Mouse (Mus musculus) ES-E14 (cell line): ENCODE results near the gene Stub1.

Experiments used
- HCFC1 ChIP-seq: IDR thresholded peaks from 2 replicates; pipeline ENCODE4 v1.6.1; 2012; ENCODE audit warnings: low read length, inconsistent platforms, borderline replicate concordance; ENCODE audit not compliant: insufficient read depth
- ZC3H11A ChIP-seq: IDR thresholded peaks from 2 replicates; pipeline ENCODE4 v1.6.1; 2012; ENCODE audit warnings: low read depth, mild to moderate bottlenecking, inconsistent platforms, low read length, borderline replicate concordance

- TF ChIP-seq HCFC1: no peak
- TF ChIP-seq ZC3H11A: no peak
Measured at GRCm38 (mm10) chr17:25877025-25877424, 43.8 kb upstream of the Stub1 start.
